Mouse (Mus musculus): ENCODE data around the gene Gm34653. TPM values are rescaled to one million over a fixed set of nuclear protein-coding genes. Genes with fewer than 3 reads are reported as not detected.
"Not testable (repeated sequence)": the region's sequence is repeated elsewhere in the genome, so short reads cannot be mapped to it uniquely, and the experiment has no call there.

Gene Gm34653
- polyA plus RNA-seq, 1 experiment = not detected

GRCm38 (mm10) chr2:34804172-34804571, 28.6 kb upstream of the Gm34653 start:
- no peak overlapping the region for H3K27ac ChIP-seq (ENCODE audit: insufficient read depth, low read length)
- no peak for TF ChIP-seq POLR2A (IDR thresholded peaks at IDR 0.05; ENCODE audit: low read depth, low read length)
- TF ChIP-seq CTCF (IDR thresholded peaks at IDR 0.05; ENCODE audit: extremely low read depth, insufficient read depth, insufficient read length, insufficient replicate concordance) = no peak
- WGBS = 96% methylated on average over 2 of the region's 2 CpGs
- peaks cover 11% of the 10 kb centered on the region for H3K36me3 ChIP-seq (ENCODE audit: control insufficient read depth, insufficient read depth, low read length)
- no peak overlapping the region for H3K4me3 ChIP-seq (ENCODE audit: extremely low read depth, insufficient read depth, insufficient read length)
- H3K4me1 ChIP-seq (ENCODE audit: control insufficient read depth, insufficient read depth, insufficient read length) = peaks cover 2% of the 10 kb centered on the region; the same call in 1 of the 2 replicates
- no peak for DNase-seq (ENCODE audit: low read depth in 1 of 2, low spot score in 2 of 2)
- H3K27me3 ChIP-seq (ENCODE audit: control insufficient read depth, insufficient read depth, low read length) = no peaks in the 10 kb centered on the region

GRCm38 (mm10) chr2:34804815-34805214, 28.0 kb upstream of the Gm34653 start:
- no peak for DNase-seq (ENCODE audit: low read depth in 1 of 2, low spot score in 2 of 2)
- Histone ChIP-seq H3K4me3 (ENCODE audit: extremely low read depth, insufficient read depth, insufficient read length) (no peak overlapping the region), H3K36me3 (ENCODE audit: control insufficient read depth, insufficient read depth, low read length) (peaks cover 11% of the 10 kb centered on the region), H3K27me3 (ENCODE audit: control insufficient read depth, insufficient read depth, low read length) (no peaks in the 10 kb centered on the region), H3K27ac (ENCODE audit: insufficient read depth, low read length) (no peak overlapping the region), H3K4me1 (ENCODE audit: control insufficient read depth, insufficient read depth, insufficient read length) (peaks cover 2% of the 10 kb centered on the region; the same call in 1 of the 2 replicates)
- TF ChIP-seq POLR2A (IDR thresholded peaks at IDR 0.05; ENCODE audit: low read depth, low read length) (no peak), CTCF (IDR thresholded peaks at IDR 0.05; ENCODE audit: extremely low read depth, insufficient read depth, insufficient read length, insufficient replicate concordance) (no peak)
- 79% methylated on average over 1 of the region's 1 CpGs for WGBS

GRCm38 (mm10) chr2:34805364-34805950, 27.4 kb upstream of the Gm34653 start:
- DNase-seq (ENCODE audit: low read depth in 1 of 2, low spot score in 2 of 2) = no peak
- Histone ChIP-seq H3K36me3 (ENCODE audit: control insufficient read depth, insufficient read depth, low read length) (peaks cover 12% of the 10 kb centered on the region), H3K4me3 (ENCODE audit: extremely low read depth, insufficient read depth, insufficient read length) (no peak overlapping the region), H3K27ac (ENCODE audit: insufficient read depth, low read length) (no peak overlapping the region; the same call in 1 of the 2 replicates), H3K27me3 (ENCODE audit: control insufficient read depth, insufficient read depth, low read length) (no peaks in the 10 kb centered on the region), H3K4me1 (ENCODE audit: control insufficient read depth, insufficient read depth, insufficient read length) (peaks cover 2% of the 10 kb centered on the region; the same call in 1 of the 2 replicates)
- no peak for TF ChIP-seq CTCF (IDR thresholded peaks at IDR 0.05; ENCODE audit: extremely low read depth, insufficient read depth, insufficient read length, insufficient replicate concordance)
- no peak for TF ChIP-seq POLR2A (IDR thresholded peaks at IDR 0.05; ENCODE audit: low read depth, low read length)
- 90% methylated on average over 10 of the region's 10 CpGs for WGBS

DNA sequence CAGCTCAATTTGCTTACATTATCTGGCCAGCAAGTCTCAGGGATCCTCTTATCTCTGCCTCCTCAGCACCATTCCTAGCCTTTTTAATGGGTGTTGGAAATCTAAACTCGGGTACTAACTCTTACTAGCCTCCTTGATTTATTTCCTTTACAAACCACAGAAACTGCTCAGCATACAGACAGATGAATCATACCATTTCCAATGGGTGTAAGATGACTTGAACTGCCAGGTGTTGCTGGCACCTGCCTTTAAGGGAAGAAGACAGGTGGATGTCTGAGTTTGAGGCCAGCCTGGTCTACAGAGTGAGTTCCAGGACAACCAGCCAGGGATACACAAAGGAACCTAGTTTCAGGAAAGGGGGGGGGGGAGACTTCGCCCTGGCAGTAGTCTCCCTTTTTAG, 24.8 kb upstream of the Gm34653 start:
- Histone ChIP-seq H3K4me3 (ENCODE audit: extremely low read depth, insufficient read depth, insufficient read length) (no peak overlapping the region), H3K4me1 (ENCODE audit: control insufficient read depth, insufficient read depth, insufficient read length) (peaks cover 2% of the 10 kb centered on the region; the same call in 1 of the 2 replicates), H3K27ac (ENCODE audit: insufficient read depth, low read length) (no peak overlapping the region), H3K36me3 (ENCODE audit: control insufficient read depth, insufficient read depth, low read length) (peaks cover 25% of the 10 kb centered on the region), H3K27me3 (ENCODE audit: control insufficient read depth, insufficient read depth, low read length) (no peaks in the 10 kb centered on the region)
- no peak for DNase-seq (ENCODE audit: low read depth in 1 of 2, low spot score in 2 of 2)
- WGBS = 53% methylated on average over 2 of the region's 2 CpGs
- TF ChIP-seq CTCF (IDR thresholded peaks at IDR 0.05; ENCODE audit: extremely low read depth, insufficient read depth, insufficient read length, insufficient replicate concordance) = no peak
- no peak for TF ChIP-seq POLR2A (IDR thresholded peaks at IDR 0.05; ENCODE audit: low read depth, low read length)

DNA sequence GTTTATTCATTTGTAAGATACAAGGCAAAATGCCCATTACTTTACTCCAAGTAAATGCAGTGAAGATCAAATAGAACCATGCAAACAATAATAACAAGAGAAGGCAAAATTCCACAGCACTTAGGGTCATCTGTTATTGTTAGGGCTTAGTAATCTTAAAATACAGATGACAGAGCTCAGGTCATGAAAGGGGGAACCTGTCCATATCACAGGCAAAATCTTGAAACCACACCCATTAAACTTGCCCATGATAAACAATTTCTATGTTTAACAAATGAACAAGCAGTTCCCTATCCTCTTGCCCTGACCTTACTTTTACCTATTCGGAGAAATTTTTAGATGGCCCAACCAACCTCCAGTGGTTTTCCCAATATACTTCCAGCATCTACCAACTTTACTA, 23.2 kb upstream of the Gm34653 start:
- H3K27me3 ChIP-seq (ENCODE audit: control insufficient read depth, insufficient read depth, low read length) = no peaks in the 10 kb centered on the region
- DNase-seq (ENCODE audit: low read depth in 1 of 2, low spot score in 2 of 2) = no peak
- H3K4me1 ChIP-seq (ENCODE audit: control insufficient read depth, insufficient read depth, insufficient read length) = peaks cover 2% of the 10 kb centered on the region; the same call in 1 of the 2 replicates
- peaks cover 33% of the 10 kb centered on the region for H3K36me3 ChIP-seq (ENCODE audit: control insufficient read depth, insufficient read depth, low read length)
- TF ChIP-seq CTCF (IDR thresholded peaks at IDR 0.05; ENCODE audit: extremely low read depth, insufficient read depth, insufficient read length, insufficient replicate concordance) = no peak
- TF ChIP-seq POLR2A (IDR thresholded peaks at IDR 0.05; ENCODE audit: low read depth, low read length) = no peak
- no peak overlapping the region for H3K4me3 ChIP-seq (ENCODE audit: extremely low read depth, insufficient read depth, insufficient read length)
- WGBS = 86% methylated on average over 1 of the region's 1 CpGs
- no peak overlapping the region for H3K27ac ChIP-seq (ENCODE audit: insufficient read depth, low read length)

GRCm38 (mm10) chr2:34810775-34811174, 22.0 kb upstream of the Gm34653 start:
- Histone ChIP-seq H3K36me3 (ENCODE audit: control insufficient read depth, insufficient read depth, low read length) (peaks cover 28% of the 10 kb centered on the region), H3K27me3 (ENCODE audit: control insufficient read depth, insufficient read depth, low read length) (no peaks in the 10 kb centered on the region), H3K4me1 (ENCODE audit: control insufficient read depth, insufficient read depth, insufficient read length) (peaks cover 2% of the 10 kb centered on the region; the same call in 1 of the 2 replicates), H3K4me3 (ENCODE audit: extremely low read depth, insufficient read depth, insufficient read length) (no peak overlapping the region), H3K27ac (ENCODE audit: insufficient read depth, low read length) (no peak overlapping the region)
- 90% methylated on average over 3 of the region's 3 CpGs for WGBS
- no peak for DNase-seq (ENCODE audit: low read depth in 1 of 2, low spot score in 2 of 2)
- TF ChIP-seq POLR2A (IDR thresholded peaks at IDR 0.05; ENCODE audit: low read depth, low read length) (no peak), CTCF (IDR thresholded peaks at IDR 0.05; ENCODE audit: extremely low read depth, insufficient read depth, insufficient read length, insufficient replicate concordance) (no peak)

GRCm38 (mm10) chr2:34812706-34813105, 20.1 kb upstream of the Gm34653 start:
- H3K36me3 ChIP-seq (ENCODE audit: control insufficient read depth, insufficient read depth, low read length) = peaks cover 30% of the 10 kb centered on the region
- WGBS = 75% methylated on average over 7 of the region's 7 CpGs
- TF ChIP-seq CTCF (IDR thresholded peaks at IDR 0.05; ENCODE audit: extremely low read depth, insufficient read depth, insufficient read length, insufficient replicate concordance) = no peak
- no peak for TF ChIP-seq POLR2A (IDR thresholded peaks at IDR 0.05; ENCODE audit: low read depth, low read length)

DNA sequence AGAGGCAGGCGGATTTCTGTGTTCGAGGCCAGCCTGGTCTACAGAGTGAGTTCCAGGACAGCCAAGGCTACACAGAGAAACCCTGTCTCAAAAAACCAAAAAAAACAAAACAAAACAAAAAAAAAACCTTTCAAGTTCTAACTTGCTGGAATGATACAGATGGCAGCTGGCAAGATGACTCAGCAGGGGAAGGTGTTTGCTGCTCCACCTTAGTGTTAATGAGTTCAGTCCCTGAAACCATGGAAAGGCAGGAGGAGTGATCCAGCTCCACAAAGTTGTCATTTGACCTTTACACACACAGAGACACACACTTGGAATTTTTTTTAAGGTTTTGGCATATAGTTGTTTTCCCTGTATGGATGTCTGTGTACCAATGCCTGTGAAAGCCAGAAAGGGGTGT, 16.9 kb upstream of the Gm34653 start:
- peaks cover 27% of the 10 kb centered on the region for H3K36me3 ChIP-seq (ENCODE audit: control insufficient read depth, insufficient read depth, low read length)
- H3K27me3 ChIP-seq (ENCODE audit: control insufficient read depth, insufficient read depth, low read length); DNase-seq (ENCODE audit: low read depth in 1 of 2, low spot score in 2 of 2); H3K4me1 ChIP-seq (ENCODE audit: control insufficient read depth, insufficient read depth, insufficient read length); H3K27ac ChIP-seq (ENCODE audit: insufficient read depth, low read length); H3K4me3 ChIP-seq (ENCODE audit: extremely low read depth, insufficient read depth, insufficient read length): not testable (repeated sequence)
- 93% methylated on average over 2 of the region's 2 CpGs for WGBS

More at GRCm38 (mm10) chr2:34812706-34813105, 20.1 kb upstream of the Gm34653 start:
- H3K4me1 ChIP-seq (ENCODE audit: control insufficient read depth, insufficient read depth, insufficient read length) = no peaks in the 10 kb centered on the region; the same call in 1 of the 2 replicates
- H3K4me3 ChIP-seq (ENCODE audit: extremely low read depth, insufficient read depth, insufficient read length) = no peak overlapping the region
- no peak for DNase-seq (ENCODE audit: low read depth in 1 of 2, low spot score in 2 of 2)
- no peak overlapping the region for H3K27ac ChIP-seq (ENCODE audit: insufficient read depth, low read length)
- H3K27me3 ChIP-seq (ENCODE audit: control insufficient read depth, insufficient read depth, low read length) = no peaks in the 10 kb centered on the region

Data from spleen, adult 2 months (tissue).